Mouse (Mus musculus) lung, embryonic 16.5 days (tissue): ENCODE data around the gene Man1b1. TPM values are rescaled to one million over a fixed set of nuclear protein-coding genes. Genes with fewer than 3 reads are reported as not detected.

Experiments
- ATAC-seq: fragments of 200-750 bp; cut with Nextera tagmentation; 2 replicates; pipeline ENCODE4 v1.8.0; 2017; ENCODE audit warnings: low read depth, mild to moderate bottlenecking, moderate library complexity
- H3K27ac ChIP-seq: fragments of 300-500 bp; sonication (generic); 2 replicates; pipeline ENCODE4 v1.5.1; 2014; ENCODE audit warnings: mild to moderate bottlenecking, control low read depth, low read length
- H3K27me3 ChIP-seq: fragments of 300-500 bp; sonication (generic); 2 replicates; pipeline ENCODE4 v1.6.1; 2014; ENCODE audit warnings: low read depth, low read length, mixed read lengths; ENCODE audit not compliant: control insufficient read depth, insufficient read depth
- H3K36me3 ChIP-seq: fragments of 300-500 bp; sonication (generic); 2 replicates; pipeline ENCODE4 v1.6.1; 2014; ENCODE audit warnings: low read length; ENCODE audit not compliant: control insufficient read depth, insufficient read depth
- H3K4me1 ChIP-seq: fragments of 300-500 bp; sonication (generic); replicated peaks from 2 replicates; pipeline ENCODE4 v1.6.1; 2014; ENCODE audit warnings: low read length, mixed read lengths; ENCODE audit not compliant: control insufficient read depth, insufficient read depth
- H3K4me2 ChIP-seq: fragments of 300-500 bp; sonication (generic); 2 replicates; pipeline ENCODE4 v1.6.1; 2014; ENCODE audit warnings: low read depth, low read length, control low read depth
- H3K4me3 ChIP-seq: fragments of 300-500 bp; sonication (generic); 2 replicates; pipeline ENCODE4 v1.5.1; 2014; ENCODE audit warnings: mild to moderate bottlenecking, low read length, control low read depth
- H3K9ac ChIP-seq: fragments of 300-500 bp; sonication (generic); 2 replicates; pipeline ENCODE4 v1.6.1; 2014; ENCODE audit warnings: low read length, control low read depth
- H3K9me3 ChIP-seq: fragments of 300-500 bp; sonication (generic); 2 replicates; pipeline ENCODE4 v1.6.1; 2016; ENCODE audit warnings: low read length; ENCODE audit not compliant: control insufficient read depth
- WGBS: fragments of 180-500 bp; shearing (Covaris S2); extraction: QIAGEN DNeasy Blood & Tissue Kit; methylation state at CpG from one replicate; pipeline ENCODE4 v1.1.7; 2014; 5-methylcytosine and 5-hydroxymethylcytosine counted together
- polyA plus RNA-seq: library from polyadenylated mRNA; unstranded; fragments of >200 nt; fragmentation: Nextera tagmentation; extraction: Ambion mirVana; gene quantifications from 2 replicates; pipeline ENCODE4 v1.2.1, GENCODE M21; 2015

Gene Man1b1
- polyA plus RNA-seq, 1 experiment from 2014 or later = 57.4 TPM

- Histone ChIP-seq H3K27me3 (no peaks in the 10 kb centered on the region), H3K36me3 (no peaks in the 10 kb centered on the region), H3K4me2 (no peak overlapping the region), H3K9me3 (no peaks in the 10 kb centered on the region), H3K27ac (no peak overlapping the region), H3K9ac (no peak overlapping the region), H3K4me1 (peaks cover under 1% of the 10 kb centered on the region; the same call in 1 of the 2 replicates), H3K4me3 (no peak overlapping the region)
- no peak for ATAC-seq
- 62% methylated on average over 2 of the region's 2 CpGs for WGBS
These were observed 6.1 kb upstream of the Man1b1 start for GRCm38 (mm10) chr2:25326036-25326435.

- WGBS = 41% methylated on average over 7 of the region's 7 CpGs
- H3K27ac ChIP-seq = no peak overlapping the region
- H3K27me3 ChIP-seq = no peaks in the 10 kb centered on the region
- ATAC-seq = no peak
- H3K4me1 ChIP-seq = peaks cover 10% of the 10 kb centered on the region
- H3K4me3 ChIP-seq = no peak overlapping the region
- H3K9ac ChIP-seq = no peak overlapping the region
- no peaks in the 10 kb centered on the region for H3K9me3 ChIP-seq
- no peaks in the 10 kb centered on the region for H3K36me3 ChIP-seq
- no peak overlapping the region for H3K4me2 ChIP-seq
These were observed 3.7 kb upstream of the Man1b1 start for GRCm38 (mm10) chr2:25328440-25328839.

- ATAC-seq = no peak
- Histone ChIP-seq H3K9ac (peak overlapping the region; percentile 96), H3K27ac (no peak overlapping the region), H3K4me1 (peaks cover 12% of the 10 kb centered on the region), H3K9me3 (no peaks in the 10 kb centered on the region), H3K27me3 (no peaks in the 10 kb centered on the region), H3K36me3 (0 out of 2 replicates have a peak, but pooled peaks cover 2% of the 10 kb centered on the region), H3K4me2 (peak overlapping the region; percentile 59), H3K4me3 (peak overlapping the region; percentile 92)
- WGBS = 54% methylated on average over 9 of the region's 9 CpGs
These were observed 668 bp upstream of the Man1b1 start for GRCm38 (mm10) chr2:25331470-25331869.

- peaks cover 19% of the 10 kb centered on the region for H3K36me3 ChIP-seq
- H3K4me1 ChIP-seq = peaks cover 12% of the 10 kb centered on the region
- 76% methylated on average over 2 of the region's 2 CpGs for WGBS
- H3K27me3 ChIP-seq = no peaks in the 10 kb centered on the region
- peak overlapping the region; percentile 82 for H3K4me2 ChIP-seq
- H3K27ac ChIP-seq = no peak overlapping the region
- no peak for ATAC-seq
- peak overlapping the region; percentile 92 for H3K4me3 ChIP-seq
- H3K9ac ChIP-seq = peak overlapping the region; percentile 93
- H3K9me3 ChIP-seq = no peaks in the 10 kb centered on the region
These were observed 1.4 kb downstream of the Man1b1 start for GRCm38 (mm10) chr2:25333569-25333968.

GRCm38 (mm10) chr2:25338303-25338702 is 6.2 kb downstream of the Man1b1 start:
- no peak overlapping the region for H3K9ac ChIP-seq
- 83% methylated on average over 6 of the region's 6 CpGs for WGBS
- no peak overlapping the region for H3K4me2 ChIP-seq
- H3K36me3 ChIP-seq = peaks cover 33% of the 10 kb centered on the region
- H3K27ac ChIP-seq = no peak overlapping the region
- no peak overlapping the region for H3K4me3 ChIP-seq
- H3K9me3 ChIP-seq = no peaks in the 10 kb centered on the region
- no peak for ATAC-seq
- H3K4me1 ChIP-seq = peaks cover 4% of the 10 kb centered on the region
- no peaks in the 10 kb centered on the region for H3K27me3 ChIP-seq

- no peak overlapping the region for H3K4me2 ChIP-seq
- no peak for ATAC-seq
- no peak overlapping the region for H3K4me3 ChIP-seq
- H3K4me1 ChIP-seq = no peaks in the 10 kb centered on the region
- H3K27me3 ChIP-seq = no peaks in the 10 kb centered on the region
- no peaks in the 10 kb centered on the region for H3K9me3 ChIP-seq
- peaks cover 51% of the 10 kb centered on the region for H3K36me3 ChIP-seq
- 91% methylated on average over 7 of the region's 7 CpGs for WGBS
- no peak overlapping the region for H3K27ac ChIP-seq
- H3K9ac ChIP-seq = no peak overlapping the region
These were observed 16.0 kb downstream of the Man1b1 start for GRCm38 (mm10) chr2:25348162-25348561.

- Histone ChIP-seq H3K9me3 (no peaks in the 10 kb centered on the region), H3K4me1 (no peaks in the 10 kb centered on the region), H3K27ac (no peak overlapping the region), H3K4me2 (no peak overlapping the region), H3K4me3 (no peak overlapping the region), H3K27me3 (no peaks in the 10 kb centered on the region), H3K9ac (no peak overlapping the region), H3K36me3 (peaks cover 42% of the 10 kb centered on the region)
- 92% methylated on average over 4 of the region's 4 CpGs for WGBS
- ATAC-seq = no peak
These were observed 17.4 kb downstream of the Man1b1 start for GRCm38 (mm10) chr2:25349499-25349898.

GRCm38 (mm10) chr2:25350701-25351100 is 18.6 kb downstream of the Man1b1 start:
- Histone ChIP-seq H3K36me3 (peaks cover 34% of the 10 kb centered on the region), H3K9me3 (no peaks in the 10 kb centered on the region), H3K27me3 (no peaks in the 10 kb centered on the region), H3K27ac (no peak overlapping the region), H3K4me1 (peaks cover 3% of the 10 kb centered on the region), H3K4me2 (no peak overlapping the region), H3K4me3 (no peak overlapping the region), H3K9ac (no peak overlapping the region)
- 92% methylated on average over 3 of the region's 3 CpGs for WGBS
- ATAC-seq = no peak

GRCm38 (mm10) chr2:25354211-25354610 is 22.1 kb downstream of the Man1b1 start:
- Histone ChIP-seq H3K27ac (no peak overlapping the region), H3K4me1 (peaks cover 13% of the 10 kb centered on the region), H3K4me2 (no peak overlapping the region), H3K36me3 (peaks cover 18% of the 10 kb centered on the region), H3K9me3 (no peaks in the 10 kb centered on the region), H3K27me3 (no peaks in the 10 kb centered on the region), H3K4me3 (no peak overlapping the region), H3K9ac (no peak overlapping the region)
- 87% methylated on average over 6 of the region's 6 CpGs for WGBS
- ATAC-seq = no peak
